Mouse (Mus musculus): ENCODE measurements around the gene Parp3. TPM values are rescaled to one million over a fixed set of nuclear protein-coding genes. Genes with fewer than 3 reads are reported as not detected.

The Parp3 gene
- polyA plus RNA-seq, 1 experiment from 2014 or later = 0.75 TPM

GRCm38 (mm10) chr9:106465571-106466200 is 11.1 kb downstream of the Parp3 start, which contains the start of gene Gpr62:
Gene Gpr62, minus strand, starts transcription at chr9:106465938.
- peak within 1 kb of the TSS; percentile 39; the same call in 1 of the 2 replicates for H3K9ac ChIP-seq

GRCm38 (mm10) chr9:106464751-106465541 is 11.8 kb downstream of the Parp3 start:
- H3K9ac ChIP-seq = peak overlapping the region; percentile 39; the same call in 1 of the 2 replicates
- ATAC-seq (ENCODE audit: low read depth) (peak; percentile 13; the same call in 1 of the 2 replicates), DNase-seq (no peak)
- peak overlapping the region; percentile 59 for H3K4me3 ChIP-seq (replicated peaks)
- no peak overlapping the region for H3K27ac ChIP-seq
- peaks cover 20% of the 10 kb centered on the region for H3K4me1 ChIP-seq (replicated peaks)
- H3K36me3 ChIP-seq = peaks cover 10% of the 10 kb centered on the region
- WGBS (ENCODE audit: insufficient replicate concordance) = 4% methylated on average over 94 of the region's 99 CpGs
- peaks cover 40% of the 10 kb centered on the region for H3K27me3 ChIP-seq
- H3K4me2 ChIP-seq = peak overlapping the region; percentile 76
- no peaks in the 10 kb centered on the region for H3K9me3 ChIP-seq (replicated peaks)

More at GRCm38 (mm10) chr9:106465571-106466200, 11.1 kb downstream of the Parp3 start, which contains the start of gene Gpr62:
- no peaks in the 10 kb centered on the region for H3K9me3 ChIP-seq (replicated peaks)
- peak within 1 kb of the TSS; percentile 59 for H3K4me3 ChIP-seq (replicated peaks)
- no peak within 1 kb of the TSS for H3K27ac ChIP-seq
- DNase-seq (no peak), ATAC-seq (ENCODE audit: low read depth) (no peak)
- H3K27me3 ChIP-seq = peaks cover 40% of the 10 kb centered on the region
- WGBS (ENCODE audit: insufficient replicate concordance) = 35% methylated on average over 26 of the region's 26 CpGs
- peak within 1 kb of the TSS; percentile 76 for H3K4me2 ChIP-seq
- peaks cover 21% of the 10 kb centered on the region for H3K4me1 ChIP-seq (replicated peaks)
- H3K36me3 ChIP-seq = peaks cover 6% of the 10 kb centered on the region

- no peak overlapping the region for H3K4me3 ChIP-seq (replicated peaks)
- peaks cover 16% of the 10 kb centered on the region for H3K4me1 ChIP-seq (replicated peaks)
- H3K27me3 ChIP-seq = peaks cover 40% of the 10 kb centered on the region
- no peak overlapping the region for H3K4me2 ChIP-seq
- H3K36me3 ChIP-seq = peaks cover 11% of the 10 kb centered on the region
- 81% methylated on average over 21 of the region's 21 CpGs for WGBS (ENCODE audit: insufficient replicate concordance)
- no peak for DNase-seq
- H3K27ac ChIP-seq = no peak overlapping the region
- no peak for ATAC-seq (ENCODE audit: low read depth)
- no peak overlapping the region for H3K9ac ChIP-seq
- H3K9me3 ChIP-seq (replicated peaks) = no peaks in the 10 kb centered on the region
These were observed 13.4 kb downstream of the Parp3 start for GRCm38 (mm10) chr9:106463122-106464063.

- Histone ChIP-seq H3K27me3 (peaks cover 40% of the 10 kb centered on the region), H3K4me3 (replicated peaks) (no peak overlapping the region), H3K27ac (no peak overlapping the region), H3K4me1 (replicated peaks) (peaks cover 16% of the 10 kb centered on the region), H3K9ac (no peak overlapping the region), H3K36me3 (peaks cover 11% of the 10 kb centered on the region), H3K9me3 (replicated peaks) (no peaks in the 10 kb centered on the region), H3K4me2 (no peak overlapping the region)
- ATAC-seq (ENCODE audit: low read depth) = no peak
- no peak for DNase-seq
- 87% methylated on average over 12 of the region's 12 CpGs for WGBS (ENCODE audit: insufficient replicate concordance)
These were observed 14.3 kb downstream of the Parp3 start for GRCm38 (mm10) chr9:106462430-106462800.

GRCm38 (mm10) chr9:106461641-106462429 is 14.9 kb downstream of the Parp3 start:
- 78% methylated on average over 16 of the region's 16 CpGs for WGBS (ENCODE audit: insufficient replicate concordance)
- Histone ChIP-seq H3K4me1 (replicated peaks) (peaks cover 18% of the 10 kb centered on the region), H3K9ac (no peak overlapping the region), H3K27me3 (peaks cover 36% of the 10 kb centered on the region), H3K9me3 (replicated peaks) (no peaks in the 10 kb centered on the region), H3K4me2 (no peak overlapping the region), H3K4me3 (replicated peaks) (no peak overlapping the region), H3K27ac (no peak overlapping the region), H3K36me3 (peaks cover 11% of the 10 kb centered on the region)
- no peak for DNase-seq
- no peak for ATAC-seq (ENCODE audit: low read depth)

GRCm38 (mm10) chr9:106461026-106461415 is 15.7 kb downstream of the Parp3 start:
- Histone ChIP-seq H3K4me3 (replicated peaks) (no peak overlapping the region), H3K4me2 (no peak overlapping the region), H3K27ac (no peak overlapping the region), H3K9ac (no peak overlapping the region), H3K36me3 (peaks cover 11% of the 10 kb centered on the region), H3K4me1 (replicated peaks) (peaks cover 25% of the 10 kb centered on the region), H3K27me3 (peaks cover 30% of the 10 kb centered on the region), H3K9me3 (replicated peaks) (no peaks in the 10 kb centered on the region)
- ATAC-seq (ENCODE audit: low read depth) (no peak), DNase-seq (no peak)
- WGBS (ENCODE audit: insufficient replicate concordance) = 81% methylated on average over 9 of the region's 9 CpGs

- Histone ChIP-seq H3K4me1 (replicated peaks) (peaks cover 26% of the 10 kb centered on the region), H3K27ac (no peak overlapping the region), H3K4me2 (no peak overlapping the region), H3K4me3 (replicated peaks) (no peak overlapping the region), H3K9ac (no peak overlapping the region), H3K27me3 (peaks cover 25% of the 10 kb centered on the region), H3K9me3 (replicated peaks) (no peaks in the 10 kb centered on the region), H3K36me3 (peaks cover 11% of the 10 kb centered on the region)
- DNase-seq (no peak), ATAC-seq (ENCODE audit: low read depth) (no peak)
- WGBS (ENCODE audit: insufficient replicate concordance) = 77% methylated on average over 18 of the region's 18 CpGs
These were observed 16.2 kb downstream of the Parp3 start for GRCm38 (mm10) chr9:106460401-106461025.

- no peak overlapping the region for H3K27ac ChIP-seq
- no peak for DNase-seq
- no peak overlapping the region for H3K4me2 ChIP-seq
- no peak overlapping the region for H3K4me3 ChIP-seq (replicated peaks)
- peaks cover 22% of the 10 kb centered on the region for H3K27me3 ChIP-seq
- H3K36me3 ChIP-seq = peaks cover 11% of the 10 kb centered on the region
- H3K9me3 ChIP-seq (replicated peaks) = no peaks in the 10 kb centered on the region
- H3K9ac ChIP-seq = no peak overlapping the region
- 75% methylated on average over 15 of the region's 15 CpGs for WGBS (ENCODE audit: insufficient replicate concordance)
- no peak for ATAC-seq (ENCODE audit: low read depth)
- H3K4me1 ChIP-seq (replicated peaks) = peaks cover 26% of the 10 kb centered on the region
These were observed 16.8 kb downstream of the Parp3 start for GRCm38 (mm10) chr9:106459946-106460345.

GRCm38 (mm10) chr9:106457920-106458319 is 18.8 kb downstream of the Parp3 start:
- Histone ChIP-seq H3K4me1 (replicated peaks) (peaks cover 39% of the 10 kb centered on the region), H3K36me3 (peaks cover 11% of the 10 kb centered on the region), H3K9me3 (replicated peaks) (no peaks in the 10 kb centered on the region), H3K4me3 (replicated peaks) (no peak overlapping the region), H3K27me3 (peaks cover 22% of the 10 kb centered on the region), H3K4me2 (no peak overlapping the region), H3K27ac (no peak overlapping the region), H3K9ac (no peak overlapping the region)
- ATAC-seq (ENCODE audit: low read depth) (no peak), DNase-seq (no peak)
- WGBS (ENCODE audit: insufficient replicate concordance) = 76% methylated on average over 5 of the region's 5 CpGs

- Histone ChIP-seq H3K4me1 (replicated peaks) (peaks cover 46% of the 10 kb centered on the region), H3K4me2 (no peak overlapping the region), H3K27me3 (peaks cover 30% of the 10 kb centered on the region), H3K9ac (no peak overlapping the region), H3K4me3 (replicated peaks) (no peak overlapping the region), H3K36me3 (peaks cover 9% of the 10 kb centered on the region), H3K27ac (no peak overlapping the region), H3K9me3 (replicated peaks) (no peaks in the 10 kb centered on the region)
- WGBS (ENCODE audit: insufficient replicate concordance) = 72% methylated on average over 9 of the region's 9 CpGs
- DNase-seq (no peak), ATAC-seq (ENCODE audit: low read depth) (no peak)
These were observed 19.6 kb downstream of the Parp3 start for GRCm38 (mm10) chr9:106457163-106457559.

All from liver, embryonic 13.5 days (tissue).